ENCODE assay signal across 18 mouse cellular contexts in the genomic region with DNA sequence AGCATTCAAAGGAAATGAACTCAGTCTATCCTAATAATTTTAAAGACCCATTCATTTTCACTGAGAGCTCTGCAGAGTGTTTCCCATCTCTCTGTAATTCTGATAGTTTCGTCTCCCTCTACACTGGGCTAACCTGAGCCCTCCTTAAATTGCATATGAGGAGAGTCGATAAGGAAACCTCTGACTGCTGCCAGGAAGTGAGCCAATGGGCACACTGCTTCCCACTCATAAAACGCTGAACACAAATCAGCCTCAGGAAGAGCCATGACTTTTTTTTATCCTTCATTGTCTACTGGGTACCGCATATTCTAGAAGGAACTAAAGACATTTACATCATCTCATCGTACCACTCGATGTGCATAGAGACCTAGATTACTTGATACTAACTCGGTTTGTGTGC. TPM values are rescaled to one million over a fixed set of nuclear protein-coding genes. Genes with fewer than 3 reads are reported as not detected.
DNase-seq lines count a peak whose midpoint lies in the region; ATAC-seq and TF ChIP-seq lines count a peak whose summit lies in the region.
"Had no signal": no experiment of that assay in that cellular context is flagged by ENCODE, and none has a peak within 500 bp of the region (broad histone marks: within the 10 kb centered on the region; RNA-seq: fewer than 3 reads in every experiment).

No protein-coding gene starts in this region.

- intact Hi-C loops in heart, postnatal 10 days (cut with DNase I), result loop anchor here (2.0 to 5.0 kb wide), 3 partner anchors 47 to 282 kb away; no protein-coding TSS in a partner anchor

- H3K9me3 ChIP-seq in forebrain, embryonic 14.5 days (replicated peaks; ENCODE audit: control insufficient read depth, low read length), result no peaks in the 10 kb centered on the region
- H3K9me3 ChIP-seq in forebrain, embryonic 11.5 days (ENCODE audit: control insufficient read depth, low read length), result no peaks in the 10 kb centered on the region
- no peaks in the 10 kb centered on the region for H3K9me3 ChIP-seq in heart, embryonic 15.5 days (replicated peaks)
- H3K9me3 ChIP-seq in liver, embryonic 14.5 days (ENCODE audit: control insufficient read depth, low read length), result no peaks in the 10 kb centered on the region
- H3K9me3 ChIP-seq in neural tube, embryonic 15.5 days (replicated peaks), result no peaks in the 10 kb centered on the region
- H3K9me3 ChIP-seq: embryonic facial prominence, embryonic 10.5 days; neural tube, embryonic 12.5 days; stomach, embryonic 15.5 days had no signal

- no peak overlapping the region for H3K27ac ChIP-seq in forebrain, embryonic 14.5 days (ENCODE audit: low read depth, low read length)
- no peak overlapping the region for H3K27ac ChIP-seq in forebrain, embryonic 11.5 days (ENCODE audit: low read depth, low read length)
- no peak overlapping the region for H3K27ac ChIP-seq in heart, embryonic 15.5 days
- no peak overlapping the region for H3K27ac ChIP-seq in liver, embryonic 14.5 days
- peak overlapping the region; percentile 63; the same call in 1 of the 2 replicates for H3K27ac ChIP-seq in neural tube, embryonic 15.5 days (replicated peaks)
- H3K27ac ChIP-seq: neural tube, embryonic 12.5 days had no signal

- H3K9ac ChIP-seq in forebrain, embryonic 14.5 days (ENCODE audit: low read length), result no peak overlapping the region
- H3K9ac ChIP-seq in forebrain, embryonic 11.5 days (ENCODE audit: low read length), result no peak overlapping the region
- no peak overlapping the region for H3K9ac ChIP-seq in heart, embryonic 15.5 days
- no peak overlapping the region for H3K9ac ChIP-seq in liver, embryonic 14.5 days (replicated peaks)
- H3K9ac ChIP-seq in neural tube, embryonic 15.5 days (replicated peaks), result no peak overlapping the region
- H3K9ac ChIP-seq: neural tube, embryonic 12.5 days; stomach, embryonic 15.5 days had no signal

- TF ChIP-seq EP300 in liver, embryonic 14.5 days (IDR thresholded peaks at IDR 0.05; ENCODE audit: low read depth), result no peak

- H3K4me2 ChIP-seq in forebrain, embryonic 14.5 days (ENCODE audit: low read length), result peak overlapping the region; percentile 70
- H3K4me2 ChIP-seq in forebrain, embryonic 11.5 days (ENCODE audit: low read depth, low read length, severe bottlenecking), result no peak overlapping the region
- peak overlapping the region; percentile 59; the same call in 1 of the 2 replicates for H3K4me2 ChIP-seq in heart, embryonic 15.5 days
- H3K4me2 ChIP-seq in liver, embryonic 14.5 days (ENCODE audit: low read depth), result peak overlapping the region; percentile 29; the same call in 1 of the 2 replicates
- H3K4me2 ChIP-seq in neural tube, embryonic 15.5 days, result peak overlapping the region; percentile 63

- H3K27me3 ChIP-seq in forebrain, embryonic 14.5 days (replicated peaks; ENCODE audit: control insufficient read depth, insufficient read depth, low read length), result no peaks in the 10 kb centered on the region
- H3K27me3 ChIP-seq in forebrain, embryonic 11.5 days (ENCODE audit: control insufficient read depth, insufficient read depth, low read length), result no peaks in the 10 kb centered on the region
- no peaks in the 10 kb centered on the region for H3K27me3 ChIP-seq in heart, embryonic 15.5 days
- H3K27me3 ChIP-seq in liver, embryonic 14.5 days (ENCODE audit: control insufficient read depth, insufficient read depth, low read length), result no peaks in the 10 kb centered on the region
- H3K27me3 ChIP-seq in neural tube, embryonic 15.5 days (replicated peaks), result no peaks in the 10 kb centered on the region
- H3K27me3 ChIP-seq: neural tube, embryonic 12.5 days; stomach, embryonic 15.5 days had no signal

- no peak for DNase-seq in forebrain, embryonic 14.5 days (ENCODE audit: low spot score)
- no peak for DNase-seq in forebrain, embryonic 11.5 days (ENCODE audit: low spot score)
- no peak for DNase-seq in heart, postnatal 10 days
- no peak for DNase-seq in liver, embryonic 14.5 days (ENCODE audit: low read depth in 3 of 3, low spot score in 3 of 3)
- no peak for DNase-seq in liver
- DNase-seq in embryo, embryonic 11 days, result no peak
- DNase-seq: cerebellum, adult 8-10 months; kidney, adult 9 months; retina, postnatal 1 day; thymus, postnatal 14 days had no signal

- peaks cover 12% of the 10 kb centered on the region; the same call in 1 of the 2 replicates for H3K4me1 ChIP-seq in forebrain, embryonic 14.5 days (ENCODE audit: control insufficient read depth, insufficient read depth, low read length)
- peaks cover 10% of the 10 kb centered on the region; the same call in 1 of the 2 replicates for H3K4me1 ChIP-seq in forebrain, embryonic 11.5 days (replicated peaks; ENCODE audit: control insufficient read depth, insufficient read depth, low read length)
- peaks cover 28% of the 10 kb centered on the region for H3K4me1 ChIP-seq in heart, embryonic 15.5 days (replicated peaks)
- H3K4me1 ChIP-seq in liver, embryonic 14.5 days (replicated peaks; ENCODE audit: control insufficient read depth in 2 of 2, insufficient read depth in 2 of 2, low read length in 1 of 2), result peaks cover 3 to 13% of the 10 kb centered on the region in 2 experiments
- peaks cover 34% of the 10 kb centered on the region for H3K4me1 ChIP-seq in neural tube, embryonic 15.5 days

- no peak for ATAC-seq in forebrain, embryonic 14.5 days
- ATAC-seq in forebrain, embryonic 11.5 days (replicated peaks; ENCODE audit: low FRiP score), result no peak
- ATAC-seq in heart, embryonic 15.5 days (replicated peaks; ENCODE audit: insufficient number of reproducible peaks, insufficient read depth, low FRiP score, low read depth), result no peak
- ATAC-seq in liver, embryonic 14.5 days (ENCODE audit: insufficient read depth), result no peak
- no peak for ATAC-seq in neural tube, embryonic 15.5 days (ENCODE audit: low FRiP score)

- H3K4me3 ChIP-seq in forebrain, embryonic 14.5 days (ENCODE audit: low read depth, low read length), result no peak overlapping the region
- no peak overlapping the region for H3K4me3 ChIP-seq in forebrain, embryonic 11.5 days (ENCODE audit: low read depth, low read length)
- H3K4me3 ChIP-seq in heart, embryonic 15.5 days, result no peak overlapping the region
- no peak overlapping the region for H3K4me3 ChIP-seq in liver, embryonic 14.5 days (ENCODE audit: insufficient read depth in 1 of 2, low read depth in 2 of 2, low read length in 2 of 2)
- H3K4me3 ChIP-seq in neural tube, embryonic 15.5 days (replicated peaks), result 0 out of 2 replicates have a peak overlapping the region, but pooled peaks have one; percentile 2

- H3K36me3 ChIP-seq in forebrain, embryonic 14.5 days (ENCODE audit: control insufficient read depth, insufficient read depth, low read length), result no peaks in the 10 kb centered on the region
- H3K36me3 ChIP-seq in forebrain, embryonic 11.5 days (ENCODE audit: control insufficient read depth, insufficient read depth, low read length), result no peaks in the 10 kb centered on the region
- H3K36me3 ChIP-seq in heart, embryonic 15.5 days, result peaks cover 4% of the 10 kb centered on the region; the same call in 1 of the 2 replicates
- H3K36me3 ChIP-seq in liver, embryonic 14.5 days (replicated peaks; ENCODE audit: control insufficient read depth, insufficient read depth, low read depth), result no peaks in the 10 kb centered on the region
- H3K36me3 ChIP-seq in neural tube, embryonic 15.5 days, result no peaks in the 10 kb centered on the region
- H3K36me3 ChIP-seq: embryonic facial prominence, embryonic 10.5 days; neural tube, embryonic 12.5 days; stomach, embryonic 15.5 days had no signal

- no peak for TF ChIP-seq CTCF in liver, embryonic 14.5 days (IDR thresholded peaks at IDR 0.05; ENCODE audit: low read depth)

- WGBS in forebrain, embryonic 14.5 days, result 84% methylated on average over 7 of the region's 7 CpGs
- WGBS in forebrain, embryonic 11.5 days, result 90% methylated on average over 7 of the region's 7 CpGs
- WGBS in heart, embryonic 15.5 days, result 77% methylated on average over 7 of the region's 7 CpGs
- 47% methylated on average over 7 of the region's 7 CpGs for WGBS in liver, embryonic 14.5 days (ENCODE audit: insufficient replicate concordance)
- 82% methylated on average over 7 of the region's 7 CpGs for WGBS in neural tube, embryonic 15.5 days

RNA-seq across cellular contexts. Expression of a gene that starts 1.2 kb away (rescaled TPM):
- 25.3 and 29.2 TPM in 2 replicates for polyA plus RNA-seq in forebrain, embryonic 14.5 days (2014; fragmentation: Nextera tagmentation; extraction: Ambion mirVana)
- 49.5 and 59.4 TPM in 2 replicates for polyA plus RNA-seq in forebrain, embryonic 11.5 days (2014; fragmentation: Nextera tagmentation; extraction: Ambion mirVana)
- polyA plus RNA-seq in heart, embryonic 15.5 days (2015; fragmentation: Nextera tagmentation; extraction: Ambion mirVana), result 31.5 and 34.7 TPM in 2 replicates
- total RNA-seq in heart, postnatal 10 days (2021), result 10 to 100 TPM; 35.6 to 39.4 TPM
- 2.8 and 5.0 TPM in 2 replicates for polyA plus RNA-seq in liver, embryonic 14.5 days (2012; rRNA removed)
- 9.6 and 11.8 TPM in 2 replicates for polyA plus RNA-seq in liver, embryonic 14.5 days (2014; fragmentation: Nextera tagmentation; extraction: Ambion mirVana)
- polyA plus RNA-seq in neural tube, embryonic 15.5 days (2015; fragmentation: Nextera tagmentation; extraction: Ambion mirVana), result 36.4 and 37.1 TPM in 2 replicates

RNA-seq across cellular contexts. Expression of a gene that starts 58.6 kb away (rescaled TPM):
- not detected in 2 replicates for polyA plus RNA-seq in forebrain, embryonic 14.5 days (2014; fragmentation: Nextera tagmentation; extraction: Ambion mirVana)
- 0.07 TPM in 1 of 2 replicates, not detected in the other for polyA plus RNA-seq in forebrain, embryonic 11.5 days (2014; fragmentation: Nextera tagmentation; extraction: Ambion mirVana)
- polyA plus RNA-seq in heart, embryonic 15.5 days (2015; fragmentation: Nextera tagmentation; extraction: Ambion mirVana), result 0.16 and 2.0 TPM in 2 replicates
- total RNA-seq in heart, postnatal 10 days (2021), result not detected
- 164 and 200 TPM in 2 replicates for polyA plus RNA-seq in liver, embryonic 14.5 days (2012; rRNA removed)
- 202 and 224 TPM in 2 replicates for polyA plus RNA-seq in liver, embryonic 14.5 days (2014; fragmentation: Nextera tagmentation; extraction: Ambion mirVana)
- polyA plus RNA-seq in neural tube, embryonic 15.5 days (2015; fragmentation: Nextera tagmentation; extraction: Ambion mirVana), result 0.10 and 0.49 TPM in 2 replicates
- total RNA-seq: layer of hippocampus, adult 18-20 months; left cerebral cortex, postnatal 10 days had no signal
- polyA plus RNA-seq: embryonic facial prominence, embryonic 10.5 days; small intestine, adult 2 months had no signal

Comparison
In these comparisons a context has a peak if more than half of its experiments do, and no peak if none do; other contexts are left out.
1. RNA of a gene that starts 58.6 kb away (polyA plus RNA-seq): 164 to 224 TPM in liver, embryonic 14.5 days; 0.16 to 2.0 TPM in heart, embryonic 15.5 days, 0.10 to 0.49 TPM in neural tube, embryonic 15.5 days, 0.07 TPM in forebrain, embryonic 11.5 days and not detected in forebrain, embryonic 14.5 days; every median in the first group is over 10 times any median in the second.